Mouse (Mus musculus) kidney, embryonic 14.5 days (tissue): ENCODE measurements around the gene Myo5a. TPM values are rescaled to one million over a fixed set of nuclear protein-coding genes. Genes with fewer than 3 reads are reported as not detected.

ENCODE experiments used
- ATAC-seq: fragments of 200-750 bp; cut with Nextera tagmentation; 2 replicates; pipeline ENCODE4 v1.8.0; 2017; ENCODE audit warnings: moderate number of reproducible peaks, mild to moderate bottlenecking, moderate TSS enrichment, moderate library complexity; ENCODE audit not compliant: low FRiP score, low TSS enrichment
- H3K27ac ChIP-seq: fragments of 300-500 bp; sonication (generic); 2 replicates; pipeline ENCODE4 v1.5.1; 2014; ENCODE audit warnings: low read depth, mild to moderate bottlenecking, low read length, moderate library complexity, mixed read lengths
- H3K27me3 ChIP-seq: fragments of 300-500 bp; sonication (generic); 2 replicates; pipeline ENCODE4 v1.6.1; 2014; ENCODE audit warnings: mild to moderate bottlenecking, low read length; ENCODE audit not compliant: control insufficient read depth, insufficient read depth
- H3K36me3 ChIP-seq: fragments of 300-500 bp; sonication (generic); 2 replicates; pipeline ENCODE4 v1.6.1; 2014; ENCODE audit warnings: low read length, mixed read lengths; ENCODE audit not compliant: control insufficient read depth, insufficient read depth
- H3K4me1 ChIP-seq: fragments of 300-500 bp; sonication (generic); 2 replicates; pipeline ENCODE4 v1.6.1; 2014; ENCODE audit warnings: low read length, mixed read lengths; ENCODE audit not compliant: control insufficient read depth, insufficient read depth
- H3K4me2 ChIP-seq: fragments of 300-500 bp; sonication (generic); replicated peaks from 2 replicates; pipeline ENCODE4 v1.6.1; 2014; ENCODE audit warnings: low read depth, mild to moderate bottlenecking, low read length
- H3K4me3 ChIP-seq: fragments of 300-500 bp; sonication (generic); 2 replicates; pipeline ENCODE4 v1.5.1; 2014; ENCODE audit warnings: mild to moderate bottlenecking, low read length
- H3K9ac ChIP-seq: fragments of 300-500 bp; sonication (generic); 2 replicates; pipeline ENCODE4 v1.6.1; 2014; ENCODE audit warnings: low read depth, mild to moderate bottlenecking, low read length, moderate library complexity
- H3K9me3 ChIP-seq: fragments of 300-500 bp; sonication (generic); 2 replicates; pipeline ENCODE4 v1.6.1; 2016; ENCODE audit warnings: low read length; ENCODE audit not compliant: control insufficient read depth
- WGBS: fragments of 180-500 bp; shearing (Covaris S2); extraction: QIAGEN DNeasy Blood & Tissue Kit; methylation state at CpG from one replicate; pipeline ENCODE4 v1.1.7; 2014; 5-methylcytosine and 5-hydroxymethylcytosine counted together
- polyA plus RNA-seq: library from polyadenylated mRNA; unstranded; fragments of >200 nt; fragmentation: Nextera tagmentation; extraction: Ambion mirVana; gene quantifications from 2 replicates; pipeline ENCODE4 v1.2.1, GENCODE M21; 2014

Myo5a gene
- polyA plus RNA-seq, 1 experiment from 2014 or later = 23.5 TPM

GRCm38 (mm10) chr9:75130553-75130952 lies 59.7 kb downstream of the Myo5a start:
- Histone ChIP-seq H3K27me3 (no peaks in the 10 kb centered on the region), H3K36me3 (peaks cover 9% of the 10 kb centered on the region; the same call in 1 of the 2 replicates), H3K9me3 (no peaks in the 10 kb centered on the region), H3K4me2 (no peak overlapping the region), H3K9ac (no peak overlapping the region), H3K27ac (no peak overlapping the region), H3K4me3 (no peak overlapping the region), H3K4me1 (no peaks in the 10 kb centered on the region)
- WGBS = 82% methylated on average over 2 of the region's 2 CpGs
- no peak for ATAC-seq

GRCm38 (mm10) chr9:75146911-75147310 lies 76.1 kb downstream of the Myo5a start:
- Histone ChIP-seq H3K9me3 (no peaks in the 10 kb centered on the region), H3K27ac (no peak overlapping the region), H3K4me1 (no peaks in the 10 kb centered on the region), H3K9ac (no peak overlapping the region), H3K36me3 (peaks cover 18% of the 10 kb centered on the region), H3K4me2 (no peak overlapping the region), H3K27me3 (no peaks in the 10 kb centered on the region), H3K4me3 (no peak overlapping the region)
- WGBS = 80% methylated on average over 5 of the region's 5 CpGs
- ATAC-seq = no peak

- ATAC-seq = no peak
These were observed 89.7 kb downstream of the Myo5a start for GRCm38 (mm10) chr9:75160525-75160924.

GRCm38 (mm10) chr9:75163650-75164049 lies 92.8 kb downstream of the Myo5a start:
- H3K27me3 ChIP-seq = no peaks in the 10 kb centered on the region
- H3K4me3 ChIP-seq = no peak overlapping the region
- H3K4me1 ChIP-seq = no peaks in the 10 kb centered on the region
- H3K36me3 ChIP-seq = peaks cover 19% of the 10 kb centered on the region
- H3K27ac ChIP-seq = no peak overlapping the region
- H3K9me3 ChIP-seq = no peaks in the 10 kb centered on the region
- ATAC-seq = no peak
- no peak overlapping the region for H3K4me2 ChIP-seq
- H3K9ac ChIP-seq = no peak overlapping the region

More at GRCm38 (mm10) chr9:75160525-75160924, 89.7 kb downstream of the Myo5a start:
- Histone ChIP-seq H3K9me3 (no peaks in the 10 kb centered on the region), H3K36me3 (peaks cover 22% of the 10 kb centered on the region), H3K4me2 (no peak overlapping the region), H3K27me3 (no peaks in the 10 kb centered on the region), H3K27ac (no peak overlapping the region), H3K4me1 (no peaks in the 10 kb centered on the region), H3K4me3 (no peak overlapping the region), H3K9ac (no peak overlapping the region)
- WGBS = 86% methylated on average over 6 of the region's 6 CpGs

GRCm38 (mm10) chr9:75171721-75172120 lies 100.9 kb downstream of the Myo5a start:
- Histone ChIP-seq H3K4me2 (no peak overlapping the region), H3K9ac (no peak overlapping the region), H3K4me1 (no peaks in the 10 kb centered on the region), H3K9me3 (no peaks in the 10 kb centered on the region), H3K36me3 (peaks cover 42% of the 10 kb centered on the region), H3K4me3 (no peak overlapping the region), H3K27ac (no peak overlapping the region), H3K27me3 (no peaks in the 10 kb centered on the region)
- ATAC-seq = no peak
- 92% methylated on average over 3 of the region's 3 CpGs for WGBS

GRCm38 (mm10) chr9:75187646-75188260 lies 116.9 kb downstream of the Myo5a start:
- Histone ChIP-seq H3K4me1 (no peaks in the 10 kb centered on the region), H3K27me3 (no peaks in the 10 kb centered on the region), H3K36me3 (peaks cover 26% of the 10 kb centered on the region), H3K27ac (no peak overlapping the region), H3K4me3 (no peak overlapping the region), H3K9ac (no peak overlapping the region), H3K9me3 (no peaks in the 10 kb centered on the region), H3K4me2 (no peak overlapping the region)
- 78% methylated on average over 3 of the region's 3 CpGs for WGBS
- ATAC-seq = no peak

GRCm38 (mm10) chr9:75193858-75194257 lies 123.0 kb downstream of the Myo5a start:
- H3K27ac ChIP-seq = no peak overlapping the region
- H3K9me3 ChIP-seq = no peaks in the 10 kb centered on the region
- no peak overlapping the region for H3K4me2 ChIP-seq
- H3K4me1 ChIP-seq = no peaks in the 10 kb centered on the region
- H3K9ac ChIP-seq = no peak overlapping the region
- ATAC-seq = no peak
- 65% methylated on average over 4 of the region's 4 CpGs for WGBS
- H3K4me3 ChIP-seq = no peak overlapping the region
- peaks cover 20% of the 10 kb centered on the region; the same call in 1 of the 2 replicates for H3K36me3 ChIP-seq
- H3K27me3 ChIP-seq = no peaks in the 10 kb centered on the region

GRCm38 (mm10) chr9:75196335-75196734 lies 125.5 kb downstream of the Myo5a start:
- ATAC-seq = no peak
- no peak overlapping the region for H3K4me3 ChIP-seq
- H3K27ac ChIP-seq = no peak overlapping the region
- H3K4me2 ChIP-seq = no peak overlapping the region
- H3K9ac ChIP-seq = no peak overlapping the region
- no peaks in the 10 kb centered on the region for H3K27me3 ChIP-seq
- no peaks in the 10 kb centered on the region for H3K9me3 ChIP-seq
- WGBS = 62% methylated on average over 2 of the region's 2 CpGs
- no peaks in the 10 kb centered on the region for H3K4me1 ChIP-seq
- H3K36me3 ChIP-seq = peaks cover 22% of the 10 kb centered on the region; the same call in 1 of the 2 replicates

- 67% methylated on average over 6 of the region's 6 CpGs for WGBS
These were observed 126.5 kb downstream of the Myo5a start for GRCm38 (mm10) chr9:75197297-75197696.

More at GRCm38 (mm10) chr9:75197297-75197696, 126.5 kb downstream of the Myo5a start:
- Histone ChIP-seq H3K9me3 (no peaks in the 10 kb centered on the region), H3K4me2 (no peak overlapping the region), H3K36me3 (peaks cover 27% of the 10 kb centered on the region; the same call in 1 of the 2 replicates), H3K4me3 (no peak overlapping the region), H3K9ac (no peak overlapping the region), H3K4me1 (no peaks in the 10 kb centered on the region), H3K27ac (no peak overlapping the region), H3K27me3 (no peaks in the 10 kb centered on the region)
- ATAC-seq = no peak
